Mouse (Mus musculus): ENCODE data around the gene Gm44503.

GRCm38 (mm10) chr9:72996167-72996566, 37.5 kb downstream of the Gm44503 start:
- TF ChIP-seq CTCF (IDR thresholded peaks at IDR 0.05; ENCODE audit: borderline replicate concordance, control insufficient read depth, extremely low read depth, insufficient read depth, low read length, poor library complexity) (no peak), POLR2A (IDR thresholded peaks at IDR 0.05; ENCODE audit: control insufficient read depth, extremely low read depth, insufficient read depth, low read length, poor library complexity) (no peak)

All from thymus, adult 2 months (tissue).